Mouse (Mus musculus) heart, embryonic 11.5 days (tissue): ENCODE results near the gene Prkra. TPM values are rescaled to one million over a fixed set of nuclear protein-coding genes. Genes with fewer than 3 reads are reported as not detected.

Experiments used
- ATAC-seq: fragments of 200-750 bp; cut with Nextera tagmentation; replicated peaks from 2 replicates; pipeline ENCODE4 v1.8.0; 2017; ENCODE audit warnings: moderate library complexity; ENCODE audit not compliant: insufficient number of reproducible peaks, low FRiP score, low TSS enrichment
- H3K27ac ChIP-seq: fragments of 300-500 bp; sonication (generic); 2 replicates; pipeline ENCODE4 v1.5.1; 2014; ENCODE audit warnings: mild to moderate bottlenecking, low read depth, low read length
- H3K27me3 ChIP-seq: fragments of 300-500 bp; sonication (generic); 2 replicates; pipeline ENCODE4 v1.6.1; 2014; ENCODE audit warnings: mild to moderate bottlenecking, low read length, mixed read lengths; ENCODE audit not compliant: control insufficient read depth, insufficient read depth
- H3K36me3 ChIP-seq: fragments of 300-500 bp; sonication (generic); 2 replicates; pipeline ENCODE4 v1.6.1; 2014; ENCODE audit warnings: mild to moderate bottlenecking, low read length, moderate library complexity, mixed read lengths; ENCODE audit not compliant: control insufficient read depth, insufficient read depth
- H3K4me1 ChIP-seq: fragments of 300-500 bp; sonication (generic); 2 replicates; pipeline ENCODE4 v1.6.1; 2014; ENCODE audit warnings: low read length; ENCODE audit not compliant: control insufficient read depth, insufficient read depth
- H3K4me2 ChIP-seq: fragments of 300-500 bp; sonication (generic); 2 replicates; pipeline ENCODE4 v1.6.1; 2014; ENCODE audit warnings: mild to moderate bottlenecking, moderate library complexity
- H3K4me3 ChIP-seq: fragments of 300-500 bp; sonication (generic); 2 replicates; pipeline ENCODE4 v1.5.1; 2014; ENCODE audit warnings: low read depth, low read length
- H3K9ac ChIP-seq: fragments of 300-500 bp; sonication (generic); 2 replicates; pipeline ENCODE4 v1.6.1; 2014; ENCODE audit warnings: mild to moderate bottlenecking, low read depth, low read length, moderate library complexity
- H3K9me3 ChIP-seq: fragments of 300-500 bp; sonication (generic); replicated peaks from 2 replicates; pipeline ENCODE4 v1.6.1; 2016; ENCODE audit warnings: low read length; ENCODE audit not compliant: control insufficient read depth
- WGBS: fragments of 180-500 bp; shearing (Covaris S2); extraction: QIAGEN DNeasy Blood & Tissue Kit; methylation state at CpG from one replicate; pipeline ENCODE4 v1.1.7; 2014; ENCODE audit not compliant: insufficient replicate concordance; 5-methylcytosine and 5-hydroxymethylcytosine counted together
- polyA plus RNA-seq: library from polyadenylated mRNA; unstranded; fragments of >200 nt; fragmentation: Nextera tagmentation; extraction: Ambion mirVana; gene quantifications from 2 replicates; pipeline ENCODE4 v1.2.1, GENCODE M21; 2014

The Prkra gene
- polyA plus RNA-seq, 1 experiment from 2014 or later = 42.0 TPM

DNA sequence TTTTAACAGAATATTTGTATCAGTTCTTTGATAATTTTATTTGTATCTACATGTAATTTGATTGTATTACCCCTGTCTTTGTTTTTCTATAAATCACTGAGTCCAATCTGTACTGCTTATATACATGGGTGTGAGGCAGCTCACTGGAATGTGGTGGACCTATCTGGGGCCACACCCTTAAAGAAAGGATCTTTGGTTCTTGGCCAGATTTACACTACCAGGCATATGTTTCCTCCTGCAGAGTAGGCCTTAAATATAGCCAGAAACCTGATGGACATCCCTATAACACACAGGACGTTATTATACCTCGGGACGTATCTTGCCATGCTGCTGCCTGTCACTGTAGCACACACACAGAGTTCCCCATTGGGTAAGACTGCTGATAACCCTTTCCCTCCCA lies 35.8 kb downstream of the Prkra start:
- Histone ChIP-seq H3K27me3 (no peaks in the 10 kb centered on the region), H3K36me3 (no peaks in the 10 kb centered on the region), H3K4me1 (no peaks in the 10 kb centered on the region), H3K4me3 (no peak overlapping the region), H3K9me3 (no peaks in the 10 kb centered on the region), H3K9ac (no peak overlapping the region), H3K4me2 (no peak overlapping the region), H3K27ac (no peak overlapping the region)
- no peak for ATAC-seq
- 77% methylated on average over 3 of the region's 3 CpGs for WGBS

DNA sequence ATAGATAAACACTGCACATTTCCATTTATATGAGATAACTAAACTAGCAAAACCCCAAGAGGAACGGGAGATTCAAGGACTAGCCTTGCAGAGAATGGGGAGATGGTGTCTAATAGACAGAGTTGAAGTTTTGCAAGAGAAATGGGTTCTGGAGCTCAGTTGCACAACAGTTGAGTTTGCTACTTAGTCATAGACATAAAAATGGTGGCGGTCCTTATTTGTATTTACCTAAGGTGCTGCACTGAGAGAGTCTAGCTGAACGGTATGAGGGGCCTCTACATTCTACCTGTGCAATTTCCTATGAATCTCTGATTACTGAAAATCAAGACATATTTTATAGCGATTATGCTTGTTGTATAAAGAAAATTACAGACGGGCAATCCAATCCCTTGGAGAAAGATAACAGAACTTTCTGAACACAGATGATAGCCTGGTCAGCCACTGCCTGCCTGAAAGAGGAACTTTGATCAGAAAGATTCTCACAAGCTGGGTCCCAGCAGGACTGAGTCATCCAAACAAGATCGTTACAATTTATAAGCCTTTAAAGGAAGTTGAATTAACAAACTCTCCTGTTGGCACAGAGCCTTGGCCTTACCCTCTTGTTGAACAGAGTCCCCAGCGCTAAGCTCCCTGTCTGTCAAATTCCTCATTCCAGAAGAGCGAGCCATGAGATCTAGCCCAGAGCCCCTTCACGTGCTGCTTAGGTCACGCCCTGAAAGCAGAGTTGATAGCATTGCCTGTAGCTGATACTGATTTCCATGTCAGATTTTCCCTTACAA lies 37.3 kb downstream of the Prkra start:
- H3K27ac ChIP-seq = no peak overlapping the region
- no peaks in the 10 kb centered on the region for H3K9me3 ChIP-seq
- 68% methylated on average over 10 of the region's 10 CpGs for WGBS
- no peak overlapping the region for H3K4me3 ChIP-seq
- H3K4me2 ChIP-seq = no peak overlapping the region
- ATAC-seq = no peak
- H3K27me3 ChIP-seq = no peaks in the 10 kb centered on the region
- no peak overlapping the region for H3K9ac ChIP-seq
- H3K4me1 ChIP-seq = no peaks in the 10 kb centered on the region
- no peaks in the 10 kb centered on the region for H3K36me3 ChIP-seq

DNA sequence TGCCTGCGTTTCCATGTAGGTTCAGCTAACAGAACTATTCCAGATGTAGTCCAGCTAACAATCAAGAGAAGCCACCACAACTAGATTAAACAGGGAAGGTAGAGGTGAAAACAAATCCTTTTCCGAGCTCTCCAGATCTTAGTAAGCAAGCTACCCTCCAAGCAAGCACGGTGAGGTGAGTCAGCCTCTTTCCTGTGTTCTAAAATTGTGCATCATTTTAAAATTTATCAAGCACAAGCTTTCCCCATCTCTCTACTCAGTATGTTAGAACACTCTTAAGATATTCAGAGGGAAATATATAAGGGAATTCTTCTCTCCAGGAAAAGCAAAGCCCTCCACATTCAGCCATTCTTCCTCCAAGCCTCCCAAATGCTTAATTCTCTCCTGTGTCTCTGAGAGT lies 41.1 kb downstream of the Prkra start:
- Histone ChIP-seq H3K27me3 (no peaks in the 10 kb centered on the region), H3K4me1 (no peaks in the 10 kb centered on the region), H3K4me2 (no peak overlapping the region), H3K36me3 (no peaks in the 10 kb centered on the region), H3K9ac (no peak overlapping the region), H3K9me3 (no peaks in the 10 kb centered on the region), H3K27ac (no peak overlapping the region), H3K4me3 (no peak overlapping the region)
- no peak for ATAC-seq
- 75% methylated on average over 3 of the region's 3 CpGs for WGBS

DNA sequence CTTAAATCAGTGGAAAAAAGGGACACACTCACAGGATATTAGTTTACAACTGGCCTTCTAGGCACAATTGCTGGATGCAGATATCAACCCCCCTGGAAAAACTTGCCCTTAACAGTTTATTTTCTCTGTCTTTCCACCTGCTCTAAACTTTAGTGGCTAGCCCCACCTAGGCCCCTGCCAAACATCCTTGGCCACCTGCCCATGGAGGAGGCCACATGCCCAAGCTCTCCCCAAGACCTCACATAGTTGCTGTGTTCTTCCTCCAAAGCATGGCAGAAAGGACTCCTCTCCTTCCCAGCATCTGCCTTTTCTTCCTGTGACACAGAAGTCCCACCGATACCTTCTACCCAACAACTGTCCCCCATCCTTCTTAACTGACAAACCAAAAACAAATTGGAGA lies 45.6 kb downstream of the Prkra start:
- Histone ChIP-seq H3K4me3 (no peak overlapping the region), H3K27ac (no peak overlapping the region), H3K4me1 (no peaks in the 10 kb centered on the region), H3K9ac (no peak overlapping the region), H3K27me3 (no peaks in the 10 kb centered on the region), H3K36me3 (no peaks in the 10 kb centered on the region), H3K9me3 (no peaks in the 10 kb centered on the region), H3K4me2 (no peak overlapping the region)
- ATAC-seq = no peak
- 85% methylated on average over 1 of the region's 1 CpGs for WGBS

DNA sequence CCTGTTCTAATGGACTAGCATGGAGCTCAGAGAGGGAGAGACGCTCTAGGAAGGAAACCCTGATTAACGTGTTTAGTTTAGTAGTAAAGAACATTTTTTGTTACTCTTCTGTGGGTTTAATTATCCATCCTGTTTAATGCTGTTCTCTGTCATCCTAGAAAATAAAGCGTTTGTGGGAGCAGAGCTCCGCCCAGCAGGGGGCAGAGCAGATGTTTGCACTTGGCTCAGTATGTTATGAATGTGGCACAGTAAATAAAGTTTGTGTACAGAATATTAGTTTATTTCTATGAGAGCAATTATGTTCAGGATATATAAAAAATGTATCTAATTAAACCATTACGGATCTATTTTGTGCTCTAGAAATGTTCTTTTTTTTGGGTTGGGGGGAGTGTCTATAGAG lies 48.6 kb downstream of the Prkra start:
- ATAC-seq = no peak
- H3K9ac ChIP-seq = no peak overlapping the region
- no peaks in the 10 kb centered on the region; the same call in 1 of the 2 replicates for H3K36me3 ChIP-seq
- H3K4me3 ChIP-seq = no peak overlapping the region
- H3K9me3 ChIP-seq = no peaks in the 10 kb centered on the region
- H3K27me3 ChIP-seq = no peaks in the 10 kb centered on the region
- H3K4me2 ChIP-seq = no peak overlapping the region
- WGBS = 72% methylated on average over 5 of the region's 5 CpGs
- H3K27ac ChIP-seq = no peak overlapping the region
- H3K4me1 ChIP-seq = no peaks in the 10 kb centered on the region

DNA sequence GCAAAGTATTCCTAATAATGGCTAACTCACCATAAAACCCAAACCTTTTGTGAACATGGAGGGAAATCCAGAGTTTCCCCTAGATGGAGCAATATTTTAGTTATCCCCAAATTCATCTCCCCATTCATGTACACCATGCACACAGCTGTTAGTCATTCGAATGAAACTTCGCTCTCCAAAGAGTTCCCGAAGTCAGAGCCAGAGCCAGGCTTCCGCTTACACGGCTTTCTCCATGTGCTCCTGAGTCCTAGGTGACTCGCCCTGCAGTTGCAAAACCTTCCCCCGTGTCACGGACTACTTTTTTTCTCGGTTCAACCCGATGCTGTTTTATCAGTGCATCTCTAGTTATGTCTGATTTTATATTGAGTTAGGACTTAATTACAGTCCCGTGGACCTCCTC lies 50.3 kb downstream of the Prkra start:
- no peak overlapping the region for H3K27ac ChIP-seq
- H3K9ac ChIP-seq = no peak overlapping the region
- no peaks in the 10 kb centered on the region for H3K4me1 ChIP-seq
- H3K4me3 ChIP-seq = no peak overlapping the region
- no peaks in the 10 kb centered on the region for H3K9me3 ChIP-seq
- 85% methylated on average over 11 of the region's 11 CpGs for WGBS
- H3K4me2 ChIP-seq = no peak overlapping the region
- ATAC-seq = no peak
- H3K36me3 ChIP-seq = no peaks in the 10 kb centered on the region; the same call in 1 of the 2 replicates
- H3K27me3 ChIP-seq = no peaks in the 10 kb centered on the region

DNA sequence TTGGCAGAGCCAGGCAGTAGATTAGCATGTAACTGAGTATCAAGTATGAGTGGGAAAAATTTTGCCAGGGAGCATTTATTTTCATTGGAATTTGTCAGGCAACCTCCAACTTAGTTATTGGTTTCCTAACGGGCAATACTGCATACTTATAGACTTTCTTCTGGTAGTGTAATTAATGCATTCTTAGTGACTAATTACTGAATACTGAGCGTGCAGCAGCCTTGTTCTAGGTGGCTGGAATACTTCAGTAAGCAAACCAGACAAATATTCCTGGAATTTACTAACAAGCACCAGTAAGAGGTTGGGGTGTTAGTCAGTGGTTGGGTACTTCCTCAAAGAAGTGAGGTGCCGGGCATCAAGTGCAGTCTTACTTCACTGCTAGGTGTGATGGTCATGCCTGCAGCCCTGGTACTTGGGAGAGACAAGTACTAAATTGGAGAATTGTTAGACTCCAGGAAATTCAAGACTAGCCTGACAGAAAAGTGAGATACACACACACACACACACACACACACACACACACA lies 55.4 kb downstream of the Prkra start:
- no peaks in the 10 kb centered on the region; the same call in 1 of the 2 replicates for H3K36me3 ChIP-seq
- no peaks in the 10 kb centered on the region for H3K4me1 ChIP-seq
- no peak overlapping the region for H3K4me3 ChIP-seq
- no peak overlapping the region for H3K4me2 ChIP-seq
- H3K9ac ChIP-seq = no peak overlapping the region
- WGBS = 61% methylated on average over 3 of the region's 3 CpGs
- no peaks in the 10 kb centered on the region for H3K9me3 ChIP-seq
- H3K27me3 ChIP-seq = no peaks in the 10 kb centered on the region
- H3K27ac ChIP-seq = no peak overlapping the region
- no peak for ATAC-seq

DNA sequence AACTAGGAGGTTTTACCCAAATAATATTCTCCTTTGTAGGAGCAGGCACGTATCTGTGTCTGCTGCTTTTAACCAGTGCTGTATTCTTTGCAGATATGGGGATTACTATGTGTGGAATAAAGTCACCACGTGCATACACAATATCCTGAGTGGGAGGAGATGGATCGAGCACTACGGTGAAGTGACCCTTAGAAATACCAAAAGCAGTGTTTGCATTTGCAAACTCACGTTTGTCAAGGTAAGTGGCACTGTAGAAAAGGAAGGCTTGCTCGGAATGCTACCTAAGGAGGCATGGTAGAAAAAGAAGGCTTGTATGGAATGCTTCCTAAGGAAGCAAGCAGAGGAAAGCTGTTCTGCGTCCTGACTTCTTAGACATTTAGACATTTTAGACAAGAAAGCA lies 57.6 kb downstream of the Prkra start:
- Histone ChIP-seq H3K4me2 (no peak overlapping the region), H3K4me3 (no peak overlapping the region), H3K9me3 (no peaks in the 10 kb centered on the region), H3K27ac (no peak overlapping the region), H3K4me1 (no peaks in the 10 kb centered on the region), H3K27me3 (no peaks in the 10 kb centered on the region), H3K36me3 (no peaks in the 10 kb centered on the region; the same call in 1 of the 2 replicates), H3K9ac (no peak overlapping the region)
- no peak for ATAC-seq
- WGBS = 79% methylated on average over 7 of the region's 7 CpGs

DNA sequence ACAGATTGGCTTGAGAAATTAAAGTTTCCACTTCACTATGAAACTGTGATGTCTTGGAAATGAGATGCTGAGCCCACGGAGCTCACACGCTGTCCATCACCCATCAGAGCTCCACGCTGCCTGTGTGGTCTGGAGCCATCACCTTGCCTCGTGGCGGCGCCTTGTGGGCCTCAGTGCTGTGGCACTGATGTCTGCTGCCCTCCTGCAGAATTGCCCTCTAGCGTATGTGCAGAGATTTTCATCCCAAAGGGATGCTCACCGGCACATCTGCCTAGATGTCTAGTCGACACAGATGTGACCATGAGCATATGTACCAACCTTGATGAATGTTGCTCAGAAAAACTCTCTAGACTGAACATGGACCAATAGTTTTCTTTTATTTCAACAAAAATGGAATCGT lies 60.9 kb downstream of the Prkra start:
- WGBS = 80% methylated on average over 10 of the region's 10 CpGs
- Histone ChIP-seq H3K9ac (no peak overlapping the region), H3K9me3 (no peaks in the 10 kb centered on the region), H3K27me3 (no peaks in the 10 kb centered on the region), H3K27ac (no peak overlapping the region), H3K4me3 (no peak overlapping the region), H3K4me1 (no peaks in the 10 kb centered on the region), H3K4me2 (no peak overlapping the region), H3K36me3 (0 out of 2 replicates have a peak, but pooled peaks cover 3% of the 10 kb centered on the region)
- no peak for ATAC-seq
